Mouse (Mus musculus): Measurements from ENCODE around the gene Nsun5. TPM values are rescaled to one million over a fixed set of nuclear protein-coding genes. Genes with fewer than 3 reads are reported as not detected.

Gene Nsun5
- 38.8 and 39.8 TPM in 2 replicates for polyA plus RNA-seq (2015; fragmentation: Nextera tagmentation; extraction: Ambion mirVana)

GRCm38 (mm10) chr5:135369787-135370654 lies at the start of gene Nsun5:
TSS of gene Nsun5 (plus strand) at chr5:135369953.
- Histone ChIP-seq H3K9me3 (no peaks in the 10 kb centered on the region), H3K27ac (peak within 1 kb of the TSS; percentile 78; the same call in 1 of the 2 replicates)
- WGBS: under 1% methylated on average over 62 of the region's 64 CpGs

GRCm38 (mm10) chr5:135322197-135322596 lies 47.6 kb upstream of the Nsun5 start:
- Histone ChIP-seq H3K9ac (no peak overlapping the region), H3K4me3 (no peak overlapping the region), H3K9me3 (no peaks in the 10 kb centered on the region), H3K27me3 (peaks cover 2% of the 10 kb centered on the region; the same call in 1 of the 2 replicates), H3K27ac (no peak overlapping the region), H3K4me1 (0 out of 2 replicates have a peak, but pooled peaks cover 2% of the 10 kb centered on the region), H3K4me2 (replicated peaks) (no peak overlapping the region), H3K36me3 (no peaks in the 10 kb centered on the region)
- WGBS: 85% methylated on average over 1 of the region's 1 CpGs
- ATAC-seq (ENCODE audit: low FRiP score, low read depth): no peak

More at GRCm38 (mm10) chr5:135369787-135370654, at the start of gene Nsun5:
- H3K27me3 ChIP-seq: no peaks in the 10 kb centered on the region
- H3K36me3 ChIP-seq: peaks cover 33% of the 10 kb centered on the region
- H3K4me3 ChIP-seq: peak within 1 kb of the TSS; percentile 96
- peak; percentile 66 for ATAC-seq (ENCODE audit: low FRiP score, low read depth)
- peak within 1 kb of the TSS; percentile 89 for H3K9ac ChIP-seq
- peak within 1 kb of the TSS; percentile 79 for H3K4me2 ChIP-seq (replicated peaks)
- peaks cover 17% of the 10 kb centered on the region for H3K4me1 ChIP-seq

GRCm38 (mm10) chr5:135326121-135326659 lies 43.6 kb upstream of the Nsun5 start:
- Histone ChIP-seq H3K4me3 (no peak overlapping the region), H3K9me3 (no peaks in the 10 kb centered on the region), H3K27me3 (0 out of 2 replicates have a peak, but pooled peaks cover 2% of the 10 kb centered on the region), H3K36me3 (no peaks in the 10 kb centered on the region), H3K4me1 (no peaks in the 10 kb centered on the region), H3K4me2 (replicated peaks) (no peak overlapping the region), H3K9ac (no peak overlapping the region), H3K27ac (no peak overlapping the region)
- WGBS: 24% methylated on average over 3 of the region's 3 CpGs
- ATAC-seq (ENCODE audit: low FRiP score, low read depth): no peak

GRCm38 (mm10) chr5:135329471-135329870 lies 40.3 kb upstream of the Nsun5 start:
- H3K4me2 ChIP-seq (replicated peaks): no peak overlapping the region
- no peaks in the 10 kb centered on the region for H3K4me1 ChIP-seq
- 70% methylated on average over 4 of the region's 4 CpGs for WGBS
- no peak overlapping the region for H3K9ac ChIP-seq
- no peak overlapping the region for H3K4me3 ChIP-seq
- H3K9me3 ChIP-seq: no peaks in the 10 kb centered on the region
- no peaks in the 10 kb centered on the region for H3K36me3 ChIP-seq
- 0 out of 2 replicates have a peak, but pooled peaks cover 2% of the 10 kb centered on the region for H3K27me3 ChIP-seq
- no peak overlapping the region for H3K27ac ChIP-seq
- no peak for ATAC-seq (ENCODE audit: low FRiP score, low read depth)

- ATAC-seq (ENCODE audit: low FRiP score, low read depth): no peak
- Histone ChIP-seq H3K9me3 (no peaks in the 10 kb centered on the region), H3K9ac (no peak overlapping the region), H3K4me2 (replicated peaks) (no peak overlapping the region), H3K27ac (no peak overlapping the region), H3K4me3 (no peak overlapping the region), H3K36me3 (no peaks in the 10 kb centered on the region), H3K4me1 (no peaks in the 10 kb centered on the region), H3K27me3 (0 out of 2 replicates have a peak, but pooled peaks cover 2% of the 10 kb centered on the region)
- 83% methylated on average over 5 of the region's 5 CpGs for WGBS
Observed at GRCm38 (mm10) chr5:135330201-135330600, 39.6 kb upstream of the Nsun5 start.

GRCm38 (mm10) chr5:135331161-135331560 lies 38.6 kb upstream of the Nsun5 start:
- no peak for ATAC-seq (ENCODE audit: low FRiP score, low read depth)
- no peaks in the 10 kb centered on the region for H3K4me1 ChIP-seq
- no peaks in the 10 kb centered on the region for H3K36me3 ChIP-seq
- H3K4me3 ChIP-seq: no peak overlapping the region
- H3K27ac ChIP-seq: no peak overlapping the region
- 82% methylated on average over 6 of the region's 6 CpGs for WGBS
- H3K4me2 ChIP-seq (replicated peaks): no peak overlapping the region
- no peaks in the 10 kb centered on the region for H3K27me3 ChIP-seq
- H3K9me3 ChIP-seq: no peaks in the 10 kb centered on the region
- H3K9ac ChIP-seq: no peak overlapping the region

- H3K27ac ChIP-seq: no peak overlapping the region
- H3K27me3 ChIP-seq: no peaks in the 10 kb centered on the region
- no peak for ATAC-seq (ENCODE audit: low FRiP score, low read depth)
- H3K36me3 ChIP-seq: no peaks in the 10 kb centered on the region
- no peak overlapping the region for H3K4me2 ChIP-seq (replicated peaks)
- no peak overlapping the region for H3K4me3 ChIP-seq
- WGBS: 58% methylated on average over 3 of the region's 3 CpGs
- no peaks in the 10 kb centered on the region for H3K9me3 ChIP-seq
- no peak overlapping the region for H3K9ac ChIP-seq
- no peaks in the 10 kb centered on the region for H3K4me1 ChIP-seq
Observed at GRCm38 (mm10) chr5:135337575-135337974, 32.2 kb upstream of the Nsun5 start.

- Histone ChIP-seq H3K9me3 (peaks cover 10% of the 10 kb centered on the region), H3K9ac (no peak overlapping the region), H3K27me3 (0 out of 2 replicates have a peak, but pooled peaks cover 4% of the 10 kb centered on the region), H3K4me2 (replicated peaks) (no peak overlapping the region), H3K27ac (no peak overlapping the region), H3K4me1 (peaks cover 7% of the 10 kb centered on the region; the same call in 1 of the 2 replicates), H3K4me3 (no peak overlapping the region), H3K36me3 (no peaks in the 10 kb centered on the region)
- WGBS: 73% methylated on average over 7 of the region's 7 CpGs
- no peak for ATAC-seq (ENCODE audit: low FRiP score, low read depth)
Observed at GRCm38 (mm10) chr5:135345989-135346388, 23.8 kb upstream of the Nsun5 start.

GRCm38 (mm10) chr5:135346430-135346829 lies 23.3 kb upstream of the Nsun5 start:
- no peak overlapping the region for H3K4me2 ChIP-seq (replicated peaks)
- H3K27me3 ChIP-seq: 0 out of 2 replicates have a peak, but pooled peaks cover 4% of the 10 kb centered on the region
- peaks cover 7% of the 10 kb centered on the region; the same call in 1 of the 2 replicates for H3K4me1 ChIP-seq
- 19% methylated on average over 1 of the region's 1 CpGs for WGBS
- no peaks in the 10 kb centered on the region for H3K36me3 ChIP-seq
- no peak overlapping the region for H3K27ac ChIP-seq
- ATAC-seq (ENCODE audit: low FRiP score, low read depth): no peak
- H3K9me3 ChIP-seq: peaks cover 10% of the 10 kb centered on the region
- H3K4me3 ChIP-seq: no peak overlapping the region
- no peak overlapping the region for H3K9ac ChIP-seq

GRCm38 (mm10) chr5:135347511-135348011 lies 22.2 kb upstream of the Nsun5 start:
- peak overlapping the region; percentile 21; the same call in 1 of the 2 replicates for H3K9ac ChIP-seq
- no peaks in the 10 kb centered on the region for H3K36me3 ChIP-seq
- no peak overlapping the region for H3K4me3 ChIP-seq
- peaks cover 10% of the 10 kb centered on the region for H3K9me3 ChIP-seq
- WGBS: 62% methylated on average over 4 of the region's 4 CpGs
- peaks cover 7% of the 10 kb centered on the region; the same call in 1 of the 2 replicates for H3K4me1 ChIP-seq
- H3K4me2 ChIP-seq (replicated peaks): no peak overlapping the region
- no peak overlapping the region for H3K27ac ChIP-seq
- peaks cover 10% of the 10 kb centered on the region; the same call in 1 of the 2 replicates for H3K27me3 ChIP-seq
- no peak for ATAC-seq (ENCODE audit: low FRiP score, low read depth)

- Histone ChIP-seq H3K9ac (no peak within 1 kb of the TSS), H3K27me3 (peaks cover 29% of the 10 kb centered on the region), H3K27ac (no peak within 1 kb of the TSS), H3K4me1 (peaks cover 11% of the 10 kb centered on the region; the same call in 1 of the 2 replicates), H3K36me3 (no peaks in the 10 kb centered on the region), H3K9me3 (peaks cover 10% of the 10 kb centered on the region), H3K4me2 (replicated peaks) (no peak within 1 kb of the TSS), H3K4me3 (no peak within 1 kb of the TSS)
- no peak for ATAC-seq (ENCODE audit: low FRiP score, low read depth)
- 88% methylated on average over 35 of the region's 35 CpGs for WGBS
Observed at GRCm38 (mm10) chr5:135349862-135350261, 19.9 kb upstream of the Nsun5 start, which contains the start of gene Fkbp6. TSS of gene Fkbp6 (minus strand) at chr5:135350044.

GRCm38 (mm10) chr5:135351606-135352005 lies 18.1 kb upstream of the Nsun5 start:
- ATAC-seq (ENCODE audit: low FRiP score, low read depth): no peak
- 86% methylated on average over 13 of the region's 13 CpGs for WGBS

More at GRCm38 (mm10) chr5:135351606-135352005, 18.1 kb upstream of the Nsun5 start:
- Histone ChIP-seq H3K27me3 (peaks cover 29% of the 10 kb centered on the region), H3K4me3 (no peak overlapping the region), H3K9me3 (peaks cover 10% of the 10 kb centered on the region), H3K36me3 (no peaks in the 10 kb centered on the region), H3K4me2 (replicated peaks) (no peak overlapping the region), H3K4me1 (peaks cover 11% of the 10 kb centered on the region; the same call in 1 of the 2 replicates), H3K9ac (no peak overlapping the region), H3K27ac (no peak overlapping the region)
